Mouse (Mus musculus) embryonic facial prominence, embryonic 15.5 days (tissue): ENCODE data around the gene Rangap1. TPM values are rescaled to one million over a fixed set of nuclear protein-coding genes. Genes with fewer than 3 reads are reported as not detected.
A peak's percentile ranks its signal among the peaks of the same experiment; 100 is the strongest.

Experiments used
- ATAC-seq: fragments of 200-750 bp; cut with Nextera tagmentation; 2 replicates; pipeline ENCODE4 v1.8.0; 2017; ENCODE audit warnings: low read depth, moderate TSS enrichment; ENCODE audit not compliant: insufficient number of reproducible peaks, low FRiP score, low TSS enrichment
- H3K27ac ChIP-seq: fragments of 300-500 bp; sonication (generic); replicated peaks from 2 replicates; pipeline ENCODE4 v1.5.1; 2015; ENCODE audit warnings: mild to moderate bottlenecking, inconsistent platforms
- H3K27me3 ChIP-seq: fragments of 300-500 bp; sonication (generic); 2 replicates; pipeline ENCODE4 v1.6.1; 2015; ENCODE audit warnings: inconsistent platforms
- H3K36me3 ChIP-seq: fragments of 300-500 bp; sonication (generic); 2 replicates; pipeline ENCODE4 v1.6.1; 2015; ENCODE audit warnings: mild to moderate bottlenecking, inconsistent platforms
- H3K4me1 ChIP-seq: fragments of 300-500 bp; sonication (generic); 2 replicates; pipeline ENCODE4 v1.6.1; 2015; ENCODE audit warnings: inconsistent platforms
- H3K4me2 ChIP-seq: fragments of 300-500 bp; sonication (generic); replicated peaks from 2 replicates; pipeline ENCODE4 v1.6.1; 2015; ENCODE audit warnings: mild to moderate bottlenecking, inconsistent platforms
- H3K4me3 ChIP-seq: fragments of 300-500 bp; sonication (generic); replicated peaks from 2 replicates; pipeline ENCODE4 v1.5.1; 2015; ENCODE audit warnings: mild to moderate bottlenecking, inconsistent platforms
- H3K9ac ChIP-seq: fragments of 300-500 bp; sonication (generic); 2 replicates; pipeline ENCODE4 v1.6.1; 2015; ENCODE audit warnings: inconsistent platforms
- H3K9me3 ChIP-seq: fragments of 300-500 bp; sonication (generic); replicated peaks from 2 replicates; pipeline ENCODE4 v1.6.1; 2016; ENCODE audit warnings: inconsistent platforms
- WGBS: fragments of 180-500 bp; shearing (Covaris S2); methylation state at CpG from one replicate; pipeline ENCODE4 v1.1.7; 2015; 5-methylcytosine and 5-hydroxymethylcytosine counted together
- polyA plus RNA-seq: library from polyadenylated mRNA; unstranded; fragments of >200 nt; fragmentation: Nextera tagmentation; extraction: Ambion mirVana; gene quantifications from 2 replicates; pipeline ENCODE4 v1.2.1, GENCODE M21; 2015

Gene Rangap1
- polyA plus RNA-seq, 1 experiment from 2014 or later: 98.3 TPM

DNA sequence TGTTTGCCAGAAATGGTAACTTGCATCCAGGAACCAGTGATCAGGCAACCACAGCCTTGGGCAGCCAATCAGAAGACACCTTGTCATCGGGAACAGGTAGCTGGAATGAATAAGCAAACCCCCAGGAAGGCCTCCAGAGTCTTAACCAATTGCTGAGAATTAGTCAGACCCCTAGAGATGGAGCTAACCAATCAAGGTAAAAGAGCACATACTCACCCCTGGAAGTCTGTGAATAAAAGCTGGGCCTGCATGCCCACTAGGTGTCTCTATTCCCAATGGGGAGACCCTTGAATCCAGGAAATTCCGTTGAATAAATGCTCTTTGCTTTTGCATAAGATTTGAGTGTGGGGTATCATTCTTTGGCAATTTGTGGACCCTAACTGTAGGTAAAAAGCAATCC, 5.4 kb downstream of the Rangap1 start:
- H3K9me3 ChIP-seq: no peaks in the 10 kb centered on the region
- ATAC-seq: no peak
- no peak overlapping the region for H3K9ac ChIP-seq
- H3K36me3 ChIP-seq: no peaks in the 10 kb centered on the region
- H3K4me3 ChIP-seq: no peak overlapping the region
- H3K4me1 ChIP-seq: peaks cover 5% of the 10 kb centered on the region; the same call in 1 of the 2 replicates
- whole genome bisulfite sequencing: 7% methylated on average over 2 of the region's 2 CpGs
- H3K27ac ChIP-seq: no peak overlapping the region
- H3K27me3 ChIP-seq: no peaks in the 10 kb centered on the region
- no peak overlapping the region for H3K4me2 ChIP-seq

DNA sequence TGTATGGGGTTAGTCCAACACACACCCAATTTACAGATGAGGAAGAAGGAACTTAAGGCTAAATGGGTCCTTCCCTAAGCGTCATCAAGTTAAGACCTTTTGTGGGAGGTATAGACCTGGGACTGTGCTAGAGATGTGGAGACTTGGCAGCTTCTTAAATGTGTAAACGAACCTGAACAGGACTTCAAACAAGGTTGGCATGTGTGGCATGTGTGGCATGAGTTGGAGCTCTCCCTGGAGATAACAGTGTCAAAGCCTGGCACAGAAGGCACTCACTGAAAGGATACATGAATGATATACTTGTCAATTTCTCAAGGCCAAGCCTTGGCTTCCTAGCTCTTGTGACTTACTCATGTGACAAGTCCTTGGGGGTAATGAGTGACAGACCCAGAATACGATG, 6.0 kb downstream of the Rangap1 start:
- Histone ChIP-seq H3K4me3 (no peak overlapping the region), H3K27me3 (no peaks in the 10 kb centered on the region), H3K4me2 (no peak overlapping the region), H3K9me3 (no peaks in the 10 kb centered on the region), H3K4me1 (peaks cover 2% of the 10 kb centered on the region; the same call in 1 of the 2 replicates), H3K27ac (no peak overlapping the region), H3K9ac (no peak overlapping the region), H3K36me3 (no peaks in the 10 kb centered on the region)
- WGBS: 68% methylated on average over 3 of the region's 3 CpGs
- no peak for ATAC-seq

DNA sequence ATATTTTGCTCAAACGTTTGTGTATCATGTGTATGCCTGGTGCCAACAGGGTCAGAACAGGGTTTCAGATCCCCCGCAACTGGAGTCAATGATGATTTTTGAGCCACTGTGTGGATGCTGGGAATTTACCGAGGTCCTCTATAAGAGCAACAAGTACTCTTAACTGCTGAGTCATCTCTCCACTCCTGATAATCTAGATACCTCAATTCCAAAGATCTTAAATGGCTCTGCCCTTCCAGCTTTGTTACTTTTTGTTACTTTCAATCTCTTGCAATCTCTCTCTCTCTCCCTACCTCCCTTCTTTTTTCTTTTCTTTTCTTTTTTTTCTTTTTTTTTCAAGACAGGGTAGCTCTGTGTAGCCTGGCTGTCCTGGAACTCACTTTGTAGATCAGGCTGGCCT, 10.3 kb downstream of the Rangap1 start:
- no peaks in the 10 kb centered on the region for H3K27me3 ChIP-seq
- no peak overlapping the region for H3K4me2 ChIP-seq
- H3K4me3 ChIP-seq: no peak overlapping the region
- WGBS: 50% methylated on average over 3 of the region's 3 CpGs
- no peak for ATAC-seq
- no peaks in the 10 kb centered on the region for H3K36me3 ChIP-seq
- no peaks in the 10 kb centered on the region for H3K9me3 ChIP-seq
- H3K9ac ChIP-seq: no peak overlapping the region
- no peaks in the 10 kb centered on the region for H3K4me1 ChIP-seq
- no peak overlapping the region for H3K27ac ChIP-seq

GRCm38 (mm10) chr15:81729792-81730635, 15.3 kb downstream of the Rangap1 start:
- ATAC-seq: peak; percentile 99
- Histone ChIP-seq H3K4me1 (peaks cover 12% of the 10 kb centered on the region), H3K27ac (peak overlapping the region; percentile 65), H3K27me3 (no peaks in the 10 kb centered on the region), H3K4me3 (peak overlapping the region; percentile 88), H3K4me2 (peak overlapping the region; percentile 96), H3K9me3 (no peaks in the 10 kb centered on the region), H3K36me3 (0 out of 2 replicates have a peak, but pooled peaks cover 8% of the 10 kb centered on the region), H3K9ac (peak overlapping the region; percentile 89)
- WGBS: 4% methylated on average over 41 of the region's 41 CpGs

- peaks cover 12% of the 10 kb centered on the region for H3K4me1 ChIP-seq
- under 1% methylated on average over 49 of the region's 49 CpGs for WGBS
- peak overlapping the region; percentile 88 for H3K4me3 ChIP-seq
- peak overlapping the region; percentile 65 for H3K27ac ChIP-seq
- 0 out of 2 replicates have a peak, but pooled peaks cover 9% of the 10 kb centered on the region for H3K36me3 ChIP-seq
- H3K9me3 ChIP-seq: no peaks in the 10 kb centered on the region
- ATAC-seq: no peak
- H3K27me3 ChIP-seq: no peaks in the 10 kb centered on the region
- peak overlapping the region; percentile 96 for H3K4me2 ChIP-seq
- peak overlapping the region; percentile 89 for H3K9ac ChIP-seq
Observed at GRCm38 (mm10) chr15:81729241-81729791, 16.0 kb downstream of the Rangap1 start.

GRCm38 (mm10) chr15:81725965-81726364, 19.4 kb downstream of the Rangap1 start:
- Histone ChIP-seq H3K9ac (no peak overlapping the region), H3K4me3 (no peak overlapping the region), H3K9me3 (no peaks in the 10 kb centered on the region), H3K36me3 (peaks cover 34% of the 10 kb centered on the region), H3K4me2 (no peak overlapping the region), H3K27me3 (no peaks in the 10 kb centered on the region), H3K4me1 (peaks cover 12% of the 10 kb centered on the region), H3K27ac (no peak overlapping the region)
- 97% methylated on average over 8 of the region's 8 CpGs for WGBS
- no peak for ATAC-seq

- Histone ChIP-seq H3K27me3 (no peaks in the 10 kb centered on the region), H3K4me3 (no peak overlapping the region), H3K4me1 (peaks cover 5% of the 10 kb centered on the region), H3K4me2 (no peak overlapping the region), H3K27ac (no peak overlapping the region), H3K9me3 (no peaks in the 10 kb centered on the region), H3K36me3 (peaks cover 57% of the 10 kb centered on the region), H3K9ac (no peak overlapping the region)
- WGBS: 75% methylated on average over 11 of the region's 11 CpGs
- ATAC-seq: no peak
Observed at GRCm38 (mm10) chr15:81723653-81724052, 21.7 kb downstream of the Rangap1 start.

GRCm38 (mm10) chr15:81722361-81722760, 23.0 kb downstream of the Rangap1 start:
- no peak overlapping the region for H3K9ac ChIP-seq
- no peak overlapping the region for H3K4me2 ChIP-seq
- no peak overlapping the region for H3K27ac ChIP-seq
- ATAC-seq: no peak
- no peak overlapping the region for H3K4me3 ChIP-seq
- H3K9me3 ChIP-seq: no peaks in the 10 kb centered on the region
- no peaks in the 10 kb centered on the region for H3K27me3 ChIP-seq
- peaks cover 70% of the 10 kb centered on the region for H3K36me3 ChIP-seq
- H3K4me1 ChIP-seq: no peaks in the 10 kb centered on the region
- WGBS: 94% methylated on average over 5 of the region's 5 CpGs

DNA sequence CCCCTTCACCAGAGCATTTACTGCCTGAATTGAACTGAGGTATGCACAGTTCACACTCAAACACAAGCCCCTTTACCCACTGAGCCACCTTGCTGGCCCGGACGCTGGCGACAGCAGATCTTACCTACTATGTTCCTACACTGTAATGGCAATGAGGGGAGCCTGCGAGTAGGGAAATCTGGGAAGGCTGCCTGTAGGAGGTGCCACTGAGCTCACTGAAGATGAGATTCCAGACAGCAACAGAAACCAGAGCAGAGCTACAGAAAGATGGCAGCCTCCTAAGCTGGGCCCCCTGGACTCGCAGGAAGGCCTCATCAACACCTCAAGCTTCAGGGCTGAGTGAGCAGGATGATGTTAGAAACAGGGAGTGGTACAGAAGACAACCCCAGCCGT, 26.2 kb downstream of the Rangap1 start:
- Histone ChIP-seq H3K4me2 (no peak overlapping the region), H3K27me3 (no peaks in the 10 kb centered on the region), H3K4me3 (no peak overlapping the region), H3K9me3 (no peaks in the 10 kb centered on the region), H3K36me3 (peaks cover 86% of the 10 kb centered on the region), H3K9ac (no peak overlapping the region), H3K4me1 (no peaks in the 10 kb centered on the region), H3K27ac (no peak overlapping the region)
- 90% methylated on average over 6 of the region's 6 CpGs for WGBS
- no peak; the same call in 1 of the 2 replicates for ATAC-seq

DNA sequence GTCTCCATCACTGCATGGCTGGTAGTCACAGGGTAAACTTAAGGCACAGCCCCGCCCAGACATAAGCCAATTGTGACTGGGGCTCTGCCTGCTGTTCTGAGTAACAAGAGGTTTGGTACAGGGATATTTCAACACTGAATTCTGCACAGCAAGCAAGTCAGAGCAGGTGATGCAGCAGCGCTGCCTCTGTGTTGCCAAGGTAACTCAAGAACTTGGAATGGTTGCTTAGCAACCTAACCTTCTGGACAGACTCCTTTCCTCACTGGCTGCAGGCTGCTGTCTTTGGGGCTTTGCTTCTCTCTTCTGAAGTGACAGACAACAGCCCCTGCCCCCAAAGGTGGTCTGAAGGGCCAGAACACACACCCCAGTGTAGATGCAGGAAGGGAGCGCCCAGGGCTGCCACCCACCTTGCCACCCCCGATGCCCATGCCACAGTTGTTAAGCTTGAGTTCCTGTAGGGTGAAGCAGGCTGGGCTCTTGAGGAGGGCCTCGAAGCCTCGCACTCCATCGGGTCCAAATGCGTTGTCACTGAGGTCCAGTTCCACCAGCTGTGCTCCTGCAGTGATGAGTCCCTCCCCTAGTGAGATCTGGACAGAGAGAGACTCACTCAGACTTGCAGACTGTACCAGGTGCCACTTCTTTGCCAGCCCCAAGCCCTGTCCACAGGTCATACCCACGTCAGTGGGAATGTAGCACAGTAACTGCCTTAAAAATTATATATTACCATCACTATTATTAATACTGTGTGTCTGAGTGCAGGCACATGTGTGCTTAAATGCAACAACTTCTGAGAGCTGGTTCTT, 26.8 kb downstream of the Rangap1 start:
- H3K4me2 ChIP-seq: no peak overlapping the region
- H3K36me3 ChIP-seq: peaks cover 89% of the 10 kb centered on the region
- no peaks in the 10 kb centered on the region for H3K4me1 ChIP-seq
- no peak for ATAC-seq
- no peak overlapping the region for H3K27ac ChIP-seq
- H3K27me3 ChIP-seq: no peaks in the 10 kb centered on the region
- H3K9me3 ChIP-seq: no peaks in the 10 kb centered on the region
- 90% methylated on average over 9 of the region's 9 CpGs for WGBS
- no peak overlapping the region for H3K4me3 ChIP-seq
- no peak overlapping the region for H3K9ac ChIP-seq

DNA sequence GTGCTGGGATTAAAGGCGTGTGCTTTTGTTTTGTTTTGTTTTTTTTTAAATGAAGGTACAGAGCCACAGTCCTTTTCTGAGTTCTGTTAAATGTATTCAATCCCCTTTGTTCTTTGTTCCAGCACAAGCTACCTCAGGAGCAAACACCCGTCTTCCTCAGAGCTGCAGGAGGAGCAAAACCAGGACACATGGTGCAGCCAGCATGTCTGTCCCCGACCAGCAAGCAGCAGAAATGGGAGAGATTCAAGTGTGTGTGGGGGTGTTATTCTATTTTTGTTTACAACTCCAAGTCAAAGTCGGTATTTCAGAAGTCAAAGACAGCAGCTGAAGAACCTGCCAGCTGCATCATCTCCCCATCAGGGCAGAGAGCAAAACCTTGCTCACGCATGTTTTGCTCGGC, 31.6 kb downstream of the Rangap1 start:
- Histone ChIP-seq H3K4me3 (no peak overlapping the region), H3K4me2 (no peak overlapping the region), H3K9ac (no peak overlapping the region), H3K4me1 (no peaks in the 10 kb centered on the region), H3K27me3 (no peaks in the 10 kb centered on the region), H3K9me3 (no peaks in the 10 kb centered on the region), H3K36me3 (peaks cover 91% of the 10 kb centered on the region), H3K27ac (no peak overlapping the region)
- ATAC-seq: no peak
- WGBS: 82% methylated on average over 6 of the region's 6 CpGs
